Mouse (Mus musculus) heart, adult 10 weeks (tissue): ENCODE measurements around the gene Amd2. TPM values are rescaled to one million over a fixed set of nuclear protein-coding genes. Genes with fewer than 3 reads are reported as not detected.

Experiments
- polyA plus RNA-seq: library from polyadenylated mRNA; stranded (reverse); fragments of 350-450 nt; fragmentation: Illumina TruSeq; extraction: RNeasy Lipid Tissue Mini Kit (QIAGEN cat#74804); gene quantifications from one replicate; pipeline ENCODE4 v1.2.3, GENCODE M21; 2014; ENCODE audit warnings: low read depth, low replicate concordance

The Amd2 gene
- polyA plus RNA-seq, result 0.89 TPM

DNA sequence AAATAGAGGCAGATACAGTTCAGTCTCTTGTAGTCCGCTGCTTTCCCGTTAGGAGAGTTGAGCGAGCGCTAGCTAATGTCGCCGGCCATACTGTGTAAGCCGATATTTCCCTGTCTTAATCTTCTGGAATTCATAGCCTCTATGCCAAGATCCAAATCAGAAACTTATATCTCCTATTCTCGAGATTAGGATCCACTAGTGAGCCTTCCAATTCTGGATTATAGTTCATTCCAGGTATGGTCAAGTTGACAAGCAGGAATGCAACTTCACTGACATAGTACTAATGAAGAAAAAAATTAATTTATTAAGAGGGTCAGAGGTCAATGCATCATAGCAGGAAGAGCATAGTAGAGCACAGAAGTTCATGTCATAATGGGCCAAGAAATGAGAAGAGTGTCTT lies at the start of gene Amd2:
TSS of gene Amd2 (minus strand) at position 101 of the 400 bp plus-strand sequence.

